Mouse (Mus musculus): ENCODE measurements around the gene Ldlr. TPM values are rescaled to one million over a fixed set of nuclear protein-coding genes. Genes with fewer than 3 reads are reported as not detected.

Gene Ldlr
- total and polyA plus RNA-seq, 3 experiments = 69.1 to 90.6 TPM; not detected in 1

DNA sequence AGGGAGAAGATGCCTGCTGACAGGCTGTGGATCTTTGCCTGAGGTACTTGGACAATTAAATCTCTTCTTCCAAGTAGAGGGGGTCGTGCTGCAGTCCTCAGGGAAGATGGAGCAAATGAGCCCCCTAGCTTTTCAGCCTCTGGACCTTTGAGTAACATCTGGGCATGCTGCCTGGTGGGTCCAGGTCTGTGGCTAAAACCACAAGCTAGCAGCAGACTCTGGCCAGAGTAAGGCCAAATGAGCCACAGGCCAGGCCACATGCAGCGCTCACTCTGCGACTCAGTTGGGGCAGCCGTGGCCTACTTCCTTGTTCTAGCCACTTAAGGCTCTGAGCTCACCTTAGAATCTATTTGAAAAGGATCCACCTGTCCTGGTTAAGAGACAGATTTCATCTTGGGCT, 30.8 kb upstream of the Ldlr start:
- no peak for DNase-seq (ENCODE audit: low read depth, low spot score)
- Histone ChIP-seq H3K4me1 (ENCODE audit: control insufficient read depth in 1 of 2, insufficient read depth in 2 of 2, low read length in 2 of 2) (no peaks in the 10 kb centered on the region), H3K27ac (ENCODE audit: control insufficient read depth, low read depth, low read length) (no peak overlapping the region), H3K4me3 (ENCODE audit: control insufficient read depth in 1 of 2, insufficient read depth in 1 of 2, low read depth in 2 of 2, low read length in 2 of 2) (no peak overlapping the region), H3K9ac (ENCODE audit: control insufficient read depth, low read depth, low read length, poor library complexity, severe bottlenecking) (no peak overlapping the region), H3K36me3 (ENCODE audit: control insufficient read depth in 1 of 2, insufficient read depth in 2 of 2, low read length in 2 of 2) (peaks cover 0 to 68% of the 10 kb centered on the region in 2 experiments; a peak in 2 of 4 replicates), H3K27me3 (ENCODE audit: control insufficient read depth in 1 of 2, insufficient read depth in 2 of 2, low read length in 2 of 2) (no peaks in the 10 kb centered on the region), H3K79me2 (ENCODE audit: control insufficient read depth, insufficient read depth, low read length, poor library complexity) (no peaks in the 10 kb centered on the region), H3K9me3 (replicated peaks; ENCODE audit: insufficient read depth, low read length) (no peaks in the 10 kb centered on the region)
- TF ChIP-seq POLR2A (IDR thresholded peaks at IDR 0.05; ENCODE audit: control insufficient read depth in 1 of 2, insufficient read depth in 1 of 2, low read depth in 1 of 2, low read length in 2 of 2, poor library complexity in 1 of 2) (no peak), JUND (IDR thresholded peaks at IDR 0.05; ENCODE audit: low read depth, low read length) (no peak), GABPA (IDR thresholded peaks at IDR 0.05; ENCODE audit: low read depth, low read length) (no peak), NRF1 (IDR thresholded peaks at IDR 0.05; ENCODE audit: insufficient read depth, low read depth, low read length, poor library complexity, severe bottlenecking) (no peak), EP300 (IDR thresholded peaks at IDR 0.05; ENCODE audit: low read depth in 1 of 2, low read length in 2 of 2) (no peak), MYB (IDR thresholded peaks at IDR 0.05; ENCODE audit: low read depth, low read length) (no peak), USF2 (IDR thresholded peaks at IDR 0.05; ENCODE audit: borderline replicate concordance in 1 of 2, insufficient read depth in 1 of 2, low read depth in 1 of 2, low read length in 2 of 2) (no peak), RCOR1 (IDR thresholded peaks at IDR 0.05; ENCODE audit: low read depth, low read length) (no peak), UBTF (IDR thresholded peaks at IDR 0.05; ENCODE audit: borderline replicate concordance, insufficient read depth, low read depth, low read length) (no peak)

DNA sequence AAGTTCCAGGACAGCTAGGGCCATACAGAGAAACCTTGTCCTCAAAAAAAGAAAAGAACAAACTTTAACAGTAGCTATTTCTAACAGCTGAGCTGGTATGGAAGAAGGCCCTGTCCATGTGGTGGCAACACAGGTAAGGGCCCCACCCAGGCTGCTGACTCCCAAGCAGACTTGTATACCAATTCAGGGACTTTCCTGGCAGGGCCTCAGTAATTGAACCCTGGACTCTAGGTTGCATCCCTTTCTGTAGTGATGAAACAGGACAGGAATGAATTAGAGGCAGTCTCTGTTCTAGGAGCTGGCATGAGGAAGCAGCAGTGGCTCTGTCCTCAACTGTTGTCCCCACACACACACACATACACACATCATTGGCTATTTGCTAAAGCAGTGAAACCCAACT, 29.2 kb upstream of the Ldlr start:
- H3K9me3 ChIP-seq (replicated peaks; ENCODE audit: insufficient read depth, low read length) = no peaks in the 10 kb centered on the region
- no peaks in the 10 kb centered on the region for H3K4me1 ChIP-seq (ENCODE audit: control insufficient read depth in 1 of 2, insufficient read depth in 2 of 2, low read length in 2 of 2)
- no peaks in the 10 kb centered on the region for H3K79me2 ChIP-seq (ENCODE audit: control insufficient read depth, insufficient read depth, low read length, poor library complexity)
- DNase-seq (ENCODE audit: low read depth, low spot score) = no peak
- H3K27ac ChIP-seq (ENCODE audit: control insufficient read depth, low read depth, low read length) = no peak overlapping the region
- no peak overlapping the region for H3K4me3 ChIP-seq (ENCODE audit: control insufficient read depth in 1 of 2, insufficient read depth in 1 of 2, low read depth in 2 of 2, low read length in 2 of 2)
- H3K36me3 ChIP-seq (ENCODE audit: control insufficient read depth in 1 of 2, insufficient read depth in 2 of 2, low read length in 2 of 2) = peaks cover 0 to 62% of the 10 kb centered on the region in 2 experiments; a peak in 2 of 4 replicates
- TF ChIP-seq MYC (IDR thresholded peaks at IDR 0.05; ENCODE audit: low read depth, low read length) (no peak), ZMIZ1 (IDR thresholded peaks at IDR 0.05; ENCODE audit: low read depth, low read length) (no peak), TCF12 (IDR thresholded peaks at IDR 0.05; ENCODE audit: low read depth, low read length) (no peak), MYB (IDR thresholded peaks at IDR 0.05; ENCODE audit: low read depth, low read length) (no peak), ZC3H11A (IDR thresholded peaks at IDR 0.05; ENCODE audit: low read depth, low read length) (no peak), JUND (IDR thresholded peaks at IDR 0.05; ENCODE audit: low read depth, low read length) (no peak), ZNF384 (IDR thresholded peaks at IDR 0.05; ENCODE audit: low read depth, low read length) (no peak), ETS1 (IDR thresholded peaks at IDR 0.05; ENCODE audit: low read depth, low read length) (no peak), MAX (IDR thresholded peaks at IDR 0.05; ENCODE audit: low read length) (no peak), MXI1 (IDR thresholded peaks at IDR 0.05; ENCODE audit: low read depth, low read length) (no peak), CHD2 (IDR thresholded peaks at IDR 0.05; ENCODE audit: low read length) (no peak), GATA1 (IDR thresholded peaks at IDR 0.05; ENCODE audit: low read depth, low read length) (no peak), SMC3 (IDR thresholded peaks at IDR 0.05; ENCODE audit: low read depth, low read length) (no peak), USF2 (IDR thresholded peaks at IDR 0.05; ENCODE audit: borderline replicate concordance in 1 of 2, insufficient read depth in 1 of 2, low read depth in 1 of 2, low read length in 2 of 2) (no peak), CHD1 (IDR thresholded peaks at IDR 0.05; ENCODE audit: low read depth, low read length) (no peak)
- no peaks in the 10 kb centered on the region for H3K27me3 ChIP-seq (ENCODE audit: control insufficient read depth in 1 of 2, insufficient read depth in 2 of 2, low read length in 2 of 2)
- no peak overlapping the region for H3K9ac ChIP-seq (ENCODE audit: control insufficient read depth, low read depth, low read length, poor library complexity, severe bottlenecking)

Measured in MEL (cell line).